Mouse (Mus musculus) CH12.LX (cell line): ENCODE measurements around the gene Bag2. TPM values are rescaled to one million over a fixed set of nuclear protein-coding genes. Genes with fewer than 3 reads are reported as not detected.

ENCODE experiments used
- DNase-seq: peaks from one replicate; pipeline ENCODE4 v3.0.0-alpha.2; 2013; ENCODE audit errors: extremely low read depth
- H3K27ac ChIP-seq: 2 replicates; pipeline ENCODE4 v1.5.1; 2012; ENCODE audit warnings: low read depth, mild to moderate bottlenecking, control low read depth, moderate library complexity; ENCODE audit not compliant: insufficient read depth
- H3K27me3 ChIP-seq: replicated peaks from 2 replicates; pipeline ENCODE3; 2012; ENCODE audit warnings: inconsistent platforms
- H3K36me3 ChIP-seq, 2 experiments: replicated peaks in 1 of 2; 2 replicates each; pipeline versions ENCODE3 to v1.6.1; 2012; ENCODE audit warnings: inconsistent platforms in 1 of 2, low read length in 1 of 2, mild to moderate bottlenecking in 1 of 2, mixed read lengths in 1 of 2, moderate library complexity in 1 of 2; ENCODE audit not compliant: control insufficient read depth in 1 of 2, insufficient read depth in 1 of 2
- H3K4me1 ChIP-seq, 2 experiments: 2 replicates each; pipeline ENCODE4 v1.6.1; 2012; ENCODE audit warnings: inconsistent platforms in 1 of 2, moderate library complexity in 1 of 2; ENCODE audit not compliant: insufficient read depth in 2 of 2, control insufficient read depth in 1 of 2
- H3K4me2 ChIP-seq: 2 replicates; pipeline ENCODE4 v1.6.1; 2012; ENCODE audit warnings: low read depth, mild to moderate bottlenecking, control low read depth; ENCODE audit not compliant: poor library complexity, insufficient read depth, severe bottlenecking
- H3K4me3 ChIP-seq, 3 experiments: fragments of 150-350 bp in 1 of 3; sonication (generic) in 1 of 3; replicated peaks in 1 of 3; 2 replicates each; pipeline versions ENCODE3 to v1.5.1; 2011 to 2012; ENCODE audit warnings: low read depth in 2 of 3, low read length in 2 of 3, mild to moderate bottlenecking in 2 of 3, moderate library complexity in 2 of 3, control low read depth in 1 of 3, improper control_type of control experiment in 1 of 3, inconsistent platforms in 1 of 3, mixed read lengths in 1 of 3; ENCODE audit not compliant: poor library complexity in 1 of 3
- H3K79me2 ChIP-seq: replicated peaks from 2 replicates; pipeline ENCODE4 v1.6.1; 2012; ENCODE audit warnings: mild to moderate bottlenecking, moderate library complexity; ENCODE audit not compliant: control insufficient read depth, poor library complexity, insufficient read depth, severe bottlenecking; ENCODE audit errors: extremely low read depth
- H3K9ac ChIP-seq: 2 replicates; pipeline ENCODE4 v1.6.1; 2012; ENCODE audit warnings: low read depth, mild to moderate bottlenecking, control low read depth, moderate library complexity; ENCODE audit not compliant: insufficient read depth
- H3K9me3 ChIP-seq: replicated peaks from 2 replicates; pipeline ENCODE3; 2012; ENCODE audit warnings: low read length, inconsistent platforms, mixed read lengths
- BHLHE40 ChIP-seq: IDR thresholded peaks from 2 replicates; pipeline ENCODE4 v1.6.1; 2011; ENCODE audit warnings: mild to moderate bottlenecking, low read depth, low read length, improper control_type of control experiment
- CHD1 ChIP-seq: IDR thresholded peaks from 2 replicates; pipeline ENCODE4 v1.6.1; 2012; ENCODE audit warnings: low read depth, low read length, improper control_type of control experiment, inconsistent platforms
- CTCF ChIP-seq, 2 experiments: IDR thresholded peaks in 1 of 2; conservative IDR thresholded peaks in 1 of 2; 2 replicates each; pipeline ENCODE4 v1.5.1; 2011 to 2012; ENCODE audit warnings: low read depth in 2 of 2, low read length in 2 of 2, improper control_type of control experiment in 1 of 2, inconsistent platforms in 1 of 2, mild to moderate bottlenecking in 1 of 2, moderate library complexity in 1 of 2
- ELF1 ChIP-seq: IDR thresholded peaks from 2 replicates; pipeline ENCODE4 v1.6.1; 2014; ENCODE audit warnings: low read depth, mild to moderate bottlenecking, inconsistent platforms, low read length, improper control_type of control experiment
- EP300 ChIP-seq: IDR thresholded peaks from 2 replicates; pipeline ENCODE4 v1.6.1; 2011; ENCODE audit warnings: low read length, improper control_type of control experiment
- ETS1 ChIP-seq: conservative IDR thresholded peaks from 2 replicates; pipeline ENCODE4 v1.6.1; 2012; ENCODE audit warnings: low read depth, mild to moderate bottlenecking, inconsistent platforms, low read length, improper control_type of control experiment, moderate library complexity
- GABPA ChIP-seq: IDR thresholded peaks from 2 replicates; pipeline ENCODE4 v1.6.1; 2012; ENCODE audit warnings: low read depth, low read length, improper control_type of control experiment, inconsistent platforms; ENCODE audit not compliant: insufficient replicate concordance
- HCFC1 ChIP-seq: IDR thresholded peaks from 2 replicates; pipeline ENCODE4 v1.6.1; 2012; ENCODE audit warnings: low read depth, mild to moderate bottlenecking, inconsistent platforms, low read length, improper control_type of control experiment
- JUN ChIP-seq: IDR thresholded peaks from 2 replicates; pipeline ENCODE4 v1.6.1; 2011; ENCODE audit warnings: low read depth, mild to moderate bottlenecking, low read length, improper control_type of control experiment, moderate library complexity; ENCODE audit not compliant: insufficient read depth
- KAT2A ChIP-seq: IDR thresholded peaks from 2 replicates; pipeline ENCODE4 v1.6.1; 2012; ENCODE audit warnings: low read length, improper control_type of control experiment, inconsistent platforms; ENCODE audit not compliant: insufficient replicate concordance
- MAFK ChIP-seq: IDR thresholded peaks from 2 replicates; pipeline ENCODE4 v1.6.1; 2011; ENCODE audit warnings: low read length, improper control_type of control experiment; ENCODE audit not compliant: insufficient replicate concordance
- MEF2A ChIP-seq: IDR thresholded peaks from 2 replicates; pipeline ENCODE4 v1.6.1; 2014; ENCODE audit warnings: low read depth, mild to moderate bottlenecking, inconsistent platforms, low read length, improper control_type of control experiment, borderline replicate concordance
- MXI1 ChIP-seq: IDR thresholded peaks from 2 replicates; pipeline ENCODE4 v1.6.1; 2011; ENCODE audit warnings: mild to moderate bottlenecking, low read depth, low read length, improper control_type of control experiment
- MYC ChIP-seq: IDR thresholded peaks from 2 replicates; pipeline ENCODE4 v1.6.1; 2011; ENCODE audit warnings: low read depth, mild to moderate bottlenecking, improper control_type of control experiment, low read length
- NELFE ChIP-seq: IDR thresholded peaks from 2 replicates; pipeline ENCODE4 v1.6.1; 2011; ENCODE audit warnings: low read depth, low read length, improper control_type of control experiment
- NRF1 ChIP-seq: IDR thresholded peaks from 2 replicates; pipeline ENCODE4 v1.6.1; 2014; ENCODE audit warnings: low read depth, mild to moderate bottlenecking, inconsistent platforms, low read length, improper control_type of control experiment, moderate library complexity
- PAX5 ChIP-seq: IDR thresholded peaks from 2 replicates; pipeline ENCODE4 v1.6.1; 2012; ENCODE audit warnings: low read length, inconsistent platforms, mixed read lengths
- RAD21 ChIP-seq: IDR thresholded peaks from 2 replicates; pipeline ENCODE4 v1.6.1; 2011; ENCODE audit warnings: low read depth, mild to moderate bottlenecking, low read length, improper control_type of control experiment, moderate library complexity
- RCOR1 ChIP-seq: conservative IDR thresholded peaks from 2 replicates; pipeline ENCODE4 v1.6.1; 2012; ENCODE audit warnings: low read depth, mild to moderate bottlenecking, inconsistent platforms, low read length, improper control_type of control experiment
- SIN3A ChIP-seq: IDR thresholded peaks from 2 replicates; pipeline ENCODE4 v1.6.1; 2012; ENCODE audit warnings: low read length, improper control_type of control experiment, inconsistent platforms
- TBP ChIP-seq: conservative IDR thresholded peaks from 2 replicates; pipeline ENCODE4 v1.6.1; 2011; ENCODE audit warnings: low read depth, low read length, improper control_type of control experiment
- TCF12 ChIP-seq: IDR thresholded peaks from 2 replicates; pipeline ENCODE4 v1.6.1; 2014; ENCODE audit warnings: low read depth, mild to moderate bottlenecking, inconsistent platforms, low read length, improper control_type of control experiment
- ZC3H11A ChIP-seq: IDR thresholded peaks from 2 replicates; pipeline ENCODE4 v1.6.1; 2012; ENCODE audit warnings: low read depth, mild to moderate bottlenecking, inconsistent platforms, low read length, improper control_type of control experiment
- dilution Hi-C: fragments of 300-500 bp; cut with MboI; formaldehyde crosslinking; loops from 2 replicates; pipeline ENCODE4 v1.14.3; 2020; ENCODE audit warnings: low sequenced_read_pairs; ENCODE audit not compliant: extremely low pct_unique_long_range_greater_than_20kb, extremely low pct_ligation_motif_present
- in situ Hi-C: fragments of 300-500 bp; cut with MboI; formaldehyde crosslinking; loops from 3 replicates; pipeline ENCODE4 v1.14.3; 2019; ENCODE audit warnings: low sequenced_read_pairs, low pct_ligation_motif_present, low pct_unique_long_range_greater_than_20kb, mixed read lengths
- polyA plus RNA-seq: library from polyadenylated mRNA; unstranded; fragments of >175 nt; gene quantifications from 2 replicates; pipeline ENCODE4 v1.2.1, GENCODE M21; 2012; ENCODE audit warnings: low read depth; ENCODE audit not compliant: insufficient read length
- total RNA-seq, 2 experiments: library from RNA; depleted of rRNA; stranded (reverse); fragments of 300-350 nt in 1 of 2; fragments of >200 nt in 1 of 2; gene quantifications; 2 replicates each; pipeline ENCODE4 v1.2.3; 2012 to 2014

The Bag2 gene
- total and polyA plus RNA-seq, 3 experiments, result 51.1 to 73.5 (median 62.1) TPM

GRCm38 (mm10) chr1:33721020-33721419 lies 36.6 kb downstream of the Bag2 start:
- Histone ChIP-seq H3K9me3 (no peaks in the 10 kb centered on the region), H3K27me3 (no peaks in the 10 kb centered on the region), H3K79me2 (peaks cover 16% of the 10 kb centered on the region), H3K4me2 (peak overlapping the region; percentile 69), H3K9ac (peak overlapping the region; percentile 94; the same call in 1 of the 2 replicates), H3K36me3 (peaks cover 28 to 42% of the 10 kb centered on the region in 2 experiments), H3K4me3 (peak overlapping the region; percentile 36 to 89 (median 80)), H3K27ac (no peak overlapping the region), H3K4me1 (peaks cover 3 to 22% of the 10 kb centered on the region in 2 experiments)
- in situ Hi-C loops (loop anchor here (5.0 kb wide), 1 partner anchor 34 kb away; no protein-coding TSS in a partner anchor), dilution Hi-C loops (no loop called here)
- TF ChIP-seq MXI1 (peak; percentile 53; the same call in 1 of the 2 replicates), TCF12 (no peak), MEF2A (0 out of 2 replicates have a peak, but pooled peaks have one; percentile 11)
- no peak for DNase-seq

- Histone ChIP-seq H3K27ac (peak overlapping the region; percentile 81), H3K9ac (peak overlapping the region; percentile 94), H3K4me3 (peak overlapping the region; percentile 80 to 98 (median 89)), H3K36me3 (peaks cover 26 to 34% of the 10 kb centered on the region in 2 experiments), H3K79me2 (peaks cover 16% of the 10 kb centered on the region), H3K27me3 (no peaks in the 10 kb centered on the region), H3K4me1 (peaks cover 3 to 22% of the 10 kb centered on the region in 2 experiments), H3K9me3 (no peaks in the 10 kb centered on the region), H3K4me2 (0 out of 2 replicates have a peak overlapping the region, but pooled peaks have one; percentile 91)
- peak; percentile 33 for DNase-seq
- TF ChIP-seq GABPA (no peak), HCFC1 (no peak), KAT2A (no peak)
- dilution Hi-C loops, result no loop called here
- in situ Hi-C loops, result loop anchor here (5.0 kb wide), 1 partner anchor 33 kb away; no protein-coding TSS in a partner anchor
These were observed 37.4 kb downstream of the Bag2 start for GRCm38 (mm10) chr1:33720231-33720630.

GRCm38 (mm10) chr1:33719733-33720225 lies 37.8 kb downstream of the Bag2 start, which contains the start of gene Rab23:
TSS of gene Rab23 (plus strand) at chr1:33719887.
- peak within 1 kb of the TSS; percentile 91 for H3K4me2 ChIP-seq
- H3K4me1 ChIP-seq, result peaks cover 3 to 22% of the 10 kb centered on the region in 2 experiments
- no peaks in the 10 kb centered on the region for H3K27me3 ChIP-seq
- no peaks in the 10 kb centered on the region for H3K9me3 ChIP-seq
- peak within 1 kb of the TSS; percentile 80 to 98 (median 89) for H3K4me3 ChIP-seq
- H3K79me2 ChIP-seq, result peaks cover 16% of the 10 kb centered on the region
- peak within 1 kb of the TSS; percentile 94 for H3K9ac ChIP-seq
- peak; percentile 77 for DNase-seq
- peak within 1 kb of the TSS; percentile 81 for H3K27ac ChIP-seq
- H3K36me3 ChIP-seq, result peaks cover 21 to 29% of the 10 kb centered on the region in 2 experiments
- in situ Hi-C loops, result loop anchor here (5.0 kb wide), 1 partner anchor 32 kb away; no protein-coding TSS in a partner anchor
- dilution Hi-C loops, result no loop called here
- TF ChIP-seq JUN (no peak), NELFE (peak; percentile 77; the same call in 1 of the 2 replicates), CTCF (conservative IDR thresholded peaks at IDR 0.05 in 1 of 2, IDR thresholded peaks at IDR 0.05 in 1 of 2; ENCODE audit: low read depth in 2 of 2, low read length in 2 of 2) (no peak), RAD21 (no peak), ELF1 (peak; percentile 42; the same call in 1 of the 2 replicates), MXI1 (peak; percentile 47; the same call in 1 of the 2 replicates), CHD1 (no peak), MEF2A (peak; percentile 22; the same call in 1 of the 2 replicates), SIN3A (0 out of 2 replicates have a peak, but pooled peaks have one; percentile 51), NRF1 (peak; percentile 99), ETS1 (no peak), ZC3H11A (no peak), GABPA (no peak), RCOR1 (no peak), MYC (no peak), TBP (0 out of 2 replicates have a peak, but pooled peaks have one; percentile 45), EP300 (no peak), MAFK (no peak), BHLHE40 (0 out of 2 replicates have a peak, but pooled peaks have one; percentile 1), PAX5 (no peak)
